Comparison of ENCODE assay signal across 10 mouse cellular contexts in the genomic region with DNA sequence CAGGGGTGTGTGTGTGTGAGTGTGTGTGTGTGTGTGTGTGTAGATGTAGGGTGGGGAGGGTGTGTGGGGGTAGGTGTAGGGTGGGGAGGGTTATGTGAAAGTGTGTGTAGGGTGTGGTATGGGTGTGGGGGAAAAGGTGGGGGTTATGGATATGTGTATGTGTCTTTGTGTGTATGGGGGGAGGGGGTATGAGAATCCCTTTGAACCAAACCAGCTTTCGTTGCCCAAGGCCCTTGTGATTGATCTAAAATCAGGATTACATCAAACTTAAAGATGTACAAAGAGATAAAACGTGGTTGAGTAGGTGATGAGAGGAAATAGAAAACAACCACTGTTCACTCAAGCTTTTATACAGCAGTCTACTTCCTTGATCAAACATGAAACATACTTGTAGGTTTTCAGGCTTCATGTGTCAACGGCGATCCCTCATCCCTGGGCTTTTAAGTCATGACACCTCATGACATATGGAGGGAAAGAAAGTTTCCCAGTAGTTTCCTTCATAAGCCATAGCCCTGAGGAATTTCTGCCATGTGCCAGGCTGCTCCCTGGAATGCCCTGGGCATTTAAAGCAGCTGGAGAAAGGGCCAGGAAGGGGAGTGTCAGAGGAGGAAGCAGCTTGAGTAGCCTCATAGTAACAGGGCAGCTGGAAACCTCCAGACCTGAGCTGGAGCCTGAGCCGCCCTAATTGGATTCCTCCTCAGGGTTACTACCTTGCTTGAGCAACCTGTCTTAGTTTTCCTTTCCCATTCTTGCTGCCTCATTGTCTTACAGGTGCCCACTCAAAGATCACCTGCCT. TPM values are rescaled to one million over a fixed set of nuclear protein-coding genes. Genes with fewer than 3 reads are reported as not detected.
DNase-seq lines count a peak whose midpoint lies in the region; ATAC-seq and TF ChIP-seq lines count a peak whose summit lies in the region.
"Had no signal": no experiment of that assay in that cellular context is flagged by ENCODE, and none has a peak within 500 bp of the region (broad histone marks: within the 10 kb centered on the region; RNA-seq: fewer than 3 reads in every experiment).

No protein-coding gene starts in this region.

- H3K9ac ChIP-seq in stomach, postnatal 0 days (ENCODE audit: low read length), result no peak overlapping the region

- peak in 1 of 2 experiments; percentile 61 for DNase-seq in spleen, adult 2 months (ENCODE audit: low read depth in 1 of 2, low spot score in 2 of 2)
- no peak for DNase-seq in spleen, adult 18-20 months
- peak; percentile 49 for DNase-seq in lung, adult 2 months
- peak; percentile 24 for DNase-seq in stomach, postnatal 0 days (ENCODE audit: low spot score)
- DNase-seq in yolk sac, embryonic 10.5 days (ENCODE audit: low spot score), result no peak
- no peak for DNase-seq in left cerebral cortex, postnatal 36 days (ENCODE audit: low spot score in 2 of 2)
- DNase-seq: left cerebral cortex, postnatal 4 days; right cerebral cortex, adult 18-20 months had no signal

- intact Hi-C loops in left cerebral cortex, postnatal 36 days (cut with DNase I), result no loop called here

- no peaks in the 10 kb centered on the region for H3K27me3 ChIP-seq in spleen, adult 2 months (ENCODE audit: control insufficient read depth, insufficient read depth, low read length)
- no peaks in the 10 kb centered on the region for H3K27me3 ChIP-seq in stomach, postnatal 0 days (ENCODE audit: control insufficient read depth, insufficient read depth, low read length)

- H3K4me1 ChIP-seq in spleen, adult 2 months (ENCODE audit: control insufficient read depth, insufficient read depth, insufficient read length), result peaks cover 37% of the 10 kb centered on the region; the same call in 1 of the 2 replicates
- H3K4me1 ChIP-seq in brown adipose tissue, adult 24 weeks (ENCODE audit: control insufficient read depth, insufficient read depth, insufficient read length, low read length), result peaks cover 45% of the 10 kb centered on the region
- H3K4me1 ChIP-seq in lung, adult 2 months (ENCODE audit: control insufficient read depth, insufficient read depth, low read length), result peaks cover 30% of the 10 kb centered on the region
- H3K4me1 ChIP-seq in stomach, postnatal 0 days (replicated peaks; ENCODE audit: control insufficient read depth, insufficient read depth), result no peaks in the 10 kb centered on the region

- 44% methylated on average over 5 of the region's 5 CpGs for WGBS in spleen, adult 2 months
- WGBS in lung, adult 2 months, result 25% methylated on average over 5 of the region's 5 CpGs
- 55% methylated on average over 5 of the region's 5 CpGs for WGBS in stomach, postnatal 0 days

- TF ChIP-seq POLR2A in spleen, adult 2 months (IDR thresholded peaks at IDR 0.05; ENCODE audit: low read depth, low read length), result no peak
- no peak for TF ChIP-seq POLR2A in lung, adult 2 months (IDR thresholded peaks at IDR 0.05; ENCODE audit: borderline replicate concordance, extremely low read depth, low read depth, low read length)

- TF ChIP-seq CTCF in spleen, adult 2 months (IDR thresholded peaks at IDR 0.05; ENCODE audit: extremely low read depth, insufficient read depth, insufficient read length, insufficient replicate concordance), result no peak
- TF ChIP-seq CTCF in lung, adult 2 months (IDR thresholded peaks at IDR 0.05; ENCODE audit: insufficient read depth, low read length), result no peak
- TF ChIP-seq CTCF in stomach, postnatal 0 days (IDR thresholded peaks at IDR 0.05; ENCODE audit: low read depth), result no peak

- no peaks in the 10 kb centered on the region for H3K9me3 ChIP-seq in stomach, postnatal 0 days (ENCODE audit: control insufficient read depth, low read length)
- H3K9me3 ChIP-seq: heart, embryonic 10.5 days had no signal

- H3K36me3 ChIP-seq in spleen, adult 2 months (ENCODE audit: control insufficient read depth, insufficient read depth, low read length), result peaks cover 3% of the 10 kb centered on the region; the same call in 1 of the 2 replicates
- no peaks in the 10 kb centered on the region for H3K36me3 ChIP-seq in stomach, postnatal 0 days (ENCODE audit: control insufficient read depth, insufficient read depth, low read length)
- H3K36me3 ChIP-seq: heart, embryonic 10.5 days had no signal

- peak overlapping the region; percentile 91 for H3K27ac ChIP-seq in spleen, adult 2 months (ENCODE audit: insufficient read depth, low read length)
- H3K27ac ChIP-seq in brown adipose tissue, adult 24 weeks (replicated peaks; ENCODE audit: low read depth, low read length), result peak overlapping the region; percentile 63
- H3K27ac ChIP-seq in stomach, postnatal 0 days (replicated peaks), result peak overlapping the region; percentile 45; the same call in 1 of the 2 replicates
- H3K27ac ChIP-seq: heart, embryonic 10.5 days had no signal

- no peak overlapping the region for H3K4me2 ChIP-seq in stomach, postnatal 0 days (replicated peaks; ENCODE audit: low read depth)

- TF ChIP-seq EP300 in stomach, postnatal 0 days (optimal IDR thresholded peaks at IDR 0.05), result no peak

- H3K4me3 ChIP-seq in spleen, adult 2 months (ENCODE audit: extremely low read depth, insufficient read depth, insufficient read length), result no peak overlapping the region; the same call in 1 of the 2 replicates
- H3K4me3 ChIP-seq in brown adipose tissue, adult 24 weeks (ENCODE audit: insufficient read depth, low read depth, low read length), result no peak overlapping the region
- H3K4me3 ChIP-seq in lung, adult 2 months (replicated peaks; ENCODE audit: extremely low read depth, low read depth, low read length), result no peak overlapping the region
- H3K4me3 ChIP-seq in stomach, postnatal 0 days (ENCODE audit: low read depth, low read length), result no peak overlapping the region
- H3K4me3 ChIP-seq: heart, embryonic 10.5 days had no signal

- ATAC-seq in stomach, postnatal 0 days (ENCODE audit: low FRiP score, low TSS enrichment), result peak; percentile 68

RNA-seq across cellular contexts. Expression of a gene that starts 9.5 kb away (rescaled TPM):
- 37.4 and 37.9 TPM in 2 replicates for polyA plus RNA-seq in spleen, adult 2 months (2012; rRNA removed)
- polyA plus RNA-seq in brown adipose tissue, adult 24 weeks (2012; ENCODE audit: insufficient read depth, insufficient read length, missing spikeins), result 11.0 and 15.0 TPM in 2 replicates
- 29.3 and 31.9 TPM in 2 replicates for polyA plus RNA-seq in lung, adult 2 months (2012; rRNA removed)
- 37.7 and 40.8 TPM in 2 replicates for polyA plus RNA-seq in stomach, postnatal 0 days (2015; fragmentation: Nextera tagmentation; extraction: Ambion mirVana)
- total RNA-seq in left cerebral cortex, postnatal 36 days (2021), result 1 to 10 TPM; 2.6 TPM

Comparison
In these comparisons a context has a peak if more than half of its experiments do, and no peak if none do; other contexts are left out.
1. DNase-seq: peak in lung, adult 2 months (single experiment) and stomach, postnatal 0 days (single experiment); none in spleen, adult 18-20 months (0 of 2), yolk sac, embryonic 10.5 days (single experiment) and left cerebral cortex, postnatal 36 days (0 of 2).
2. Peak in every context shown above with its lines, with median percentiles within 50 percentile points of each other: H3K27ac ChIP-seq.